Mouse (Mus musculus) bone marrow, adult 2 months (tissue): Measurements from ENCODE around the gene Tmbim4.

Source experiments
- CTCF ChIP-seq: fragments of 200-500 bp; IDR thresholded peaks from 2 replicates; pipeline ENCODE4 v1.5.1; 2011; ENCODE audit warnings: low read length, control low read depth; ENCODE audit not compliant: control insufficient read depth, insufficient read depth
- POLR2A ChIP-seq: fragments of 200-500 bp; IDR thresholded peaks from 2 replicates; pipeline ENCODE4 v1.6.1; 2011; ENCODE audit warnings: low read depth, mild to moderate bottlenecking, control low read depth, low read length, borderline replicate concordance; ENCODE audit not compliant: control insufficient read depth

DNA sequence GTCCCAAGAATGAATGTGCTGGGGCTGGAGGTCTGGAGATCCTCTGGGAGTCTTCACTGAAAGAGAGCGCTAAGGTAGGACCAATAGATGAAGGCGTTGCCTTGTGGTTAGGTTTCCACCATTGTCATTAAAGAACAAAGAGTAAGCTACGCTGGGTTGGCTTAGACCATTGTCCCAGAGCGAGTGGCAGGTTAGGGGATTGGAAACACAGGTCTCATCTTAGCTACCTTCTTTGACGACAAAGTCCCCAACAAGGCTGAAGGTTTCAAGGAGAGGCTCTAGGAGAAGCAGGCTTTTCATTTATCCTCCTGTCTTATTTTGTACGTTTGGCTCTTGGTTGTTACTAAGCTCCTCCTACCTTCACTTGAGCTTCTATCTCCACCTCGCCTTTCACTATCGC, 36.9 kb downstream of the Tmbim4 start:
- TF ChIP-seq POLR2A = no peak
- no peak for TF ChIP-seq CTCF
